Mouse (Mus musculus) hindbrain, embryonic 15.5 days (tissue): Measurements from ENCODE around the gene Krt16. TPM values are rescaled to one million over a fixed set of nuclear protein-coding genes. Genes with fewer than 3 reads are reported as not detected.

Experiments
- ATAC-seq: fragments of 200-750 bp; cut with Nextera tagmentation; 2 replicates; pipeline ENCODE4 v1.8.0; 2017; ENCODE audit warnings: low read depth, moderate number of reproducible peaks, moderate TSS enrichment; ENCODE audit not compliant: low FRiP score
- H3K27ac ChIP-seq: fragments of 300-500 bp; sonication (generic); replicated peaks from 2 replicates; pipeline ENCODE4 v1.5.1; 2015; ENCODE audit warnings: mild to moderate bottlenecking, inconsistent platforms
- H3K27me3 ChIP-seq: fragments of 300-500 bp; sonication (generic); 2 replicates; pipeline ENCODE4 v1.6.1; 2015; ENCODE audit warnings: control low read depth, inconsistent platforms
- H3K36me3 ChIP-seq: fragments of 300-500 bp; sonication (generic); 2 replicates; pipeline ENCODE4 v1.6.1; 2015; ENCODE audit warnings: control low read depth, inconsistent platforms
- H3K4me1 ChIP-seq: fragments of 300-500 bp; sonication (generic); replicated peaks from 2 replicates; pipeline ENCODE4 v1.6.1; 2015; ENCODE audit warnings: control low read depth, inconsistent platforms
- H3K4me2 ChIP-seq: fragments of 300-500 bp; sonication (generic); 2 replicates; pipeline ENCODE4 v1.6.1; 2015; ENCODE audit warnings: moderate library complexity, mild to moderate bottlenecking, inconsistent platforms
- H3K4me3 ChIP-seq: fragments of 300-500 bp; sonication (generic); 2 replicates; pipeline ENCODE4 v1.5.1; 2015; ENCODE audit warnings: mild to moderate bottlenecking, inconsistent platforms
- H3K9ac ChIP-seq: fragments of 300-500 bp; sonication (generic); 2 replicates; pipeline ENCODE4 v1.6.1; 2015; ENCODE audit warnings: inconsistent platforms
- H3K9me3 ChIP-seq: fragments of 300-500 bp; sonication (generic); 2 replicates; pipeline ENCODE4 v1.6.1; 2016; ENCODE audit warnings: control low read depth, inconsistent platforms
- WGBS: fragments of 180-500 bp; shearing (Covaris S2); methylation state at CpG from one replicate; pipeline ENCODE4 v1.1.7; 2015; 5-methylcytosine and 5-hydroxymethylcytosine counted together
- polyA plus RNA-seq: library from polyadenylated mRNA; unstranded; fragments of >200 nt; fragmentation: Nextera tagmentation; extraction: Ambion mirVana; gene quantifications from 2 replicates; pipeline ENCODE4 v1.2.1, GENCODE M21; 2015

The Krt16 gene
- polyA plus RNA-seq: not detected in 2 replicates

- WGBS: 91% methylated on average over 7 of the region's 7 CpGs
- no peak within 1 kb of the TSS for H3K27ac ChIP-seq
- H3K36me3 ChIP-seq: no peaks in the 10 kb centered on the region
- H3K4me2 ChIP-seq: no peak within 1 kb of the TSS
- no peak within 1 kb of the TSS for H3K9ac ChIP-seq
- H3K4me1 ChIP-seq: no peaks in the 10 kb centered on the region
- no peaks in the 10 kb centered on the region for H3K27me3 ChIP-seq
- H3K9me3 ChIP-seq: no peaks in the 10 kb centered on the region
- H3K4me3 ChIP-seq: no peak within 1 kb of the TSS
- no peak for ATAC-seq
Measured at GRCm38 (mm10) chr11:100248852-100249465, at the start of gene Krt16. Krt16 (minus strand) TSS chr11:100248902.

- Histone ChIP-seq H3K36me3 (no peaks in the 10 kb centered on the region), H3K27me3 (no peaks in the 10 kb centered on the region), H3K4me2 (peak overlapping the region; percentile 47), H3K4me1 (0 out of 2 replicates have a peak, but pooled peaks cover 5% of the 10 kb centered on the region), H3K9ac (0 out of 2 replicates have a peak overlapping the region, but pooled peaks have one; percentile 10), H3K9me3 (no peaks in the 10 kb centered on the region), H3K27ac (no peak overlapping the region), H3K4me3 (no peak overlapping the region)
- no peak for ATAC-seq
- WGBS: 39% methylated on average over 5 of the region's 5 CpGs
Measured at GRCm38 (mm10) chr11:100297801-100298200, 49.1 kb upstream of the Krt16 start.

GRCm38 (mm10) chr11:100295308-100295707 is 46.6 kb upstream of the Krt16 start:
- H3K27me3 ChIP-seq: no peaks in the 10 kb centered on the region
- no peaks in the 10 kb centered on the region for H3K36me3 ChIP-seq
- 11% methylated on average over 10 of the region's 10 CpGs for WGBS
- H3K4me1 ChIP-seq: 0 out of 2 replicates have a peak, but pooled peaks cover 5% of the 10 kb centered on the region
- H3K4me3 ChIP-seq: no peak overlapping the region
- H3K27ac ChIP-seq: no peak overlapping the region
- ATAC-seq: 0 out of 2 replicates have a peak, but pooled peaks have one; percentile 27
- no peak overlapping the region for H3K9ac ChIP-seq
- no peaks in the 10 kb centered on the region for H3K9me3 ChIP-seq
- peak overlapping the region; percentile 40 for H3K4me2 ChIP-seq

GRCm38 (mm10) chr11:100292884-100293283 is 44.2 kb upstream of the Krt16 start:
- no peak for ATAC-seq
- no peak overlapping the region for H3K4me3 ChIP-seq
- no peaks in the 10 kb centered on the region for H3K9me3 ChIP-seq
- no peak overlapping the region for H3K4me2 ChIP-seq
- no peak overlapping the region for H3K27ac ChIP-seq
- H3K36me3 ChIP-seq: no peaks in the 10 kb centered on the region
- no peak overlapping the region for H3K9ac ChIP-seq
- no peaks in the 10 kb centered on the region for H3K27me3 ChIP-seq
- WGBS: 46% methylated on average over 6 of the region's 6 CpGs
- 0 out of 2 replicates have a peak, but pooled peaks cover 1% of the 10 kb centered on the region for H3K4me1 ChIP-seq

GRCm38 (mm10) chr11:100290235-100290634 is 41.5 kb upstream of the Krt16 start:
- H3K4me2 ChIP-seq: no peak overlapping the region
- H3K36me3 ChIP-seq: no peaks in the 10 kb centered on the region
- H3K4me1 ChIP-seq: no peaks in the 10 kb centered on the region
- no peak overlapping the region for H3K4me3 ChIP-seq
- H3K9me3 ChIP-seq: no peaks in the 10 kb centered on the region
- H3K27ac ChIP-seq: no peak overlapping the region
- H3K27me3 ChIP-seq: no peaks in the 10 kb centered on the region
- WGBS: 41% methylated on average over 5 of the region's 5 CpGs
- no peak for ATAC-seq
- no peak overlapping the region for H3K9ac ChIP-seq

GRCm38 (mm10) chr11:100288942-100289341 is 40.2 kb upstream of the Krt16 start:
- Histone ChIP-seq H3K4me1 (no peaks in the 10 kb centered on the region), H3K36me3 (no peaks in the 10 kb centered on the region), H3K9ac (no peak overlapping the region), H3K27me3 (no peaks in the 10 kb centered on the region), H3K4me3 (no peak overlapping the region), H3K9me3 (no peaks in the 10 kb centered on the region), H3K27ac (no peak overlapping the region), H3K4me2 (no peak overlapping the region)
- 82% methylated on average over 6 of the region's 6 CpGs for WGBS
- no peak for ATAC-seq

GRCm38 (mm10) chr11:100287024-100287423 is 38.3 kb upstream of the Krt16 start:
- Histone ChIP-seq H3K4me1 (no peaks in the 10 kb centered on the region), H3K9ac (no peak overlapping the region), H3K36me3 (no peaks in the 10 kb centered on the region), H3K27ac (no peak overlapping the region), H3K4me3 (no peak overlapping the region), H3K9me3 (no peaks in the 10 kb centered on the region), H3K4me2 (no peak overlapping the region), H3K27me3 (no peaks in the 10 kb centered on the region)
- 34% methylated on average over 10 of the region's 10 CpGs for WGBS
- no peak for ATAC-seq

- H3K36me3 ChIP-seq: no peaks in the 10 kb centered on the region
- no peaks in the 10 kb centered on the region for H3K9me3 ChIP-seq
- H3K9ac ChIP-seq: no peak overlapping the region
- H3K4me2 ChIP-seq: no peak overlapping the region
- H3K27me3 ChIP-seq: no peaks in the 10 kb centered on the region
- no peak overlapping the region for H3K4me3 ChIP-seq
- WGBS: 84% methylated on average over 4 of the region's 4 CpGs
- ATAC-seq: no peak
- no peaks in the 10 kb centered on the region for H3K4me1 ChIP-seq
- no peak overlapping the region for H3K27ac ChIP-seq
Measured at GRCm38 (mm10) chr11:100284988-100285387, 36.3 kb upstream of the Krt16 start.

GRCm38 (mm10) chr11:100282549-100282948 is 33.8 kb upstream of the Krt16 start:
- 26% methylated on average over 10 of the region's 10 CpGs for WGBS

GRCm38 (mm10) chr11:100281596-100282544 is 33.2 kb upstream of the Krt16 start:
- no peaks in the 10 kb centered on the region for H3K36me3 ChIP-seq
- no peaks in the 10 kb centered on the region for H3K27me3 ChIP-seq
- H3K9ac ChIP-seq: no peak overlapping the region
- H3K27ac ChIP-seq: no peak overlapping the region
- no peaks in the 10 kb centered on the region for H3K4me1 ChIP-seq
- no peak overlapping the region for H3K4me3 ChIP-seq
- H3K4me2 ChIP-seq: 0 out of 2 replicates have a peak overlapping the region, but pooled peaks have one; percentile 4
- WGBS: 20% methylated on average over 11 of the region's 11 CpGs
- peak; percentile 63; the same call in 1 of the 2 replicates for ATAC-seq
- no peaks in the 10 kb centered on the region for H3K9me3 ChIP-seq

More at GRCm38 (mm10) chr11:100282549-100282948, 33.8 kb upstream of the Krt16 start:
- H3K9ac ChIP-seq: no peak overlapping the region
- no peaks in the 10 kb centered on the region for H3K36me3 ChIP-seq
- H3K4me2 ChIP-seq: no peak overlapping the region
- no peaks in the 10 kb centered on the region for H3K9me3 ChIP-seq
- H3K4me3 ChIP-seq: no peak overlapping the region
- no peak overlapping the region for H3K27ac ChIP-seq
- no peaks in the 10 kb centered on the region for H3K27me3 ChIP-seq
- H3K4me1 ChIP-seq: no peaks in the 10 kb centered on the region
- peak; percentile 27; the same call in 1 of the 2 replicates for ATAC-seq

GRCm38 (mm10) chr11:100278759-100279158 is 30.1 kb upstream of the Krt16 start:
- ATAC-seq: no peak

More at GRCm38 (mm10) chr11:100278759-100279158, 30.1 kb upstream of the Krt16 start:
- Histone ChIP-seq H3K4me2 (no peak overlapping the region), H3K9ac (no peak overlapping the region), H3K27me3 (no peaks in the 10 kb centered on the region), H3K27ac (no peak overlapping the region), H3K36me3 (no peaks in the 10 kb centered on the region), H3K4me1 (no peaks in the 10 kb centered on the region), H3K4me3 (no peak overlapping the region), H3K9me3 (no peaks in the 10 kb centered on the region)
- 56% methylated on average over 5 of the region's 5 CpGs for WGBS
